In genomic region chr15:27680997-27681396, GRCm38 (mm10) we compare ENCODE assay signal across 8 mouse cellular contexts. TPM values are rescaled to one million over a fixed set of nuclear protein-coding genes. Genes with fewer than 3 reads are reported as not detected.
DNase-seq lines count a peak whose midpoint lies in the region; ATAC-seq and TF ChIP-seq lines count a peak whose summit lies in the region.

No protein-coding gene starts in this region.

- TF ChIP-seq CTCF in lung, adult 2 months (IDR thresholded peaks at IDR 0.05; ENCODE audit: insufficient read depth, low read length), result no peak

- 2% methylated on average over 28 of the region's 28 CpGs for WGBS in lung, adult 2 months
- WGBS in embryonic facial prominence, embryonic 13.5 days, result 4% methylated on average over 28 of the region's 28 CpGs
- WGBS in intestine, embryonic 14.5 days, result 3% methylated on average over 28 of the region's 28 CpGs
- WGBS in midbrain, embryonic 13.5 days, result 3% methylated on average over 28 of the region's 28 CpGs

- no peaks in the 10 kb centered on the region; the same call in 1 of the 2 replicates for H3K4me1 ChIP-seq in lung, adult 2 months (ENCODE audit: control insufficient read depth, insufficient read depth, low read length)
- peaks cover 29% of the 10 kb centered on the region for H3K4me1 ChIP-seq in embryonic facial prominence, embryonic 13.5 days
- H3K4me1 ChIP-seq in intestine, embryonic 14.5 days (replicated peaks; ENCODE audit: control insufficient read depth, insufficient read depth, low read length), result peaks cover 9% of the 10 kb centered on the region; the same call in 1 of the 2 replicates
- H3K4me1 ChIP-seq in midbrain, embryonic 13.5 days (replicated peaks), result peaks cover 19% of the 10 kb centered on the region

- no peak overlapping the region; the same call in 1 of the 2 replicates for H3K27ac ChIP-seq in embryonic facial prominence, embryonic 13.5 days
- H3K27ac ChIP-seq in intestine, embryonic 14.5 days (ENCODE audit: low read depth), result no peak overlapping the region
- no peak overlapping the region for H3K27ac ChIP-seq in midbrain, embryonic 13.5 days

- peak overlapping the region; percentile 59 for H3K4me3 ChIP-seq in lung, adult 2 months (replicated peaks; ENCODE audit: extremely low read depth, low read depth, low read length)
- H3K4me3 ChIP-seq in embryonic facial prominence, embryonic 13.5 days, result peak overlapping the region; percentile 69
- H3K4me3 ChIP-seq in intestine, embryonic 14.5 days (ENCODE audit: low read depth, low read length), result peak overlapping the region; percentile 65
- H3K4me3 ChIP-seq in midbrain, embryonic 13.5 days (replicated peaks), result peak overlapping the region; percentile 64

- peak; percentile 27 for ATAC-seq in embryonic facial prominence, embryonic 13.5 days (ENCODE audit: insufficient number of reproducible peaks, insufficient read depth, low FRiP score, low TSS enrichment, low read depth)
- ATAC-seq in intestine, embryonic 14.5 days (replicated peaks; ENCODE audit: low FRiP score, low TSS enrichment, low read depth), result no peak; the same call in none of the 2 replicates
- ATAC-seq in midbrain, embryonic 13.5 days, result no peak

- H3K36me3 ChIP-seq in embryonic facial prominence, embryonic 13.5 days, result no peaks in the 10 kb centered on the region
- no peaks in the 10 kb centered on the region for H3K36me3 ChIP-seq in intestine, embryonic 14.5 days (ENCODE audit: control insufficient read depth, insufficient read depth, low read length)
- no peaks in the 10 kb centered on the region for H3K36me3 ChIP-seq in midbrain, embryonic 13.5 days

- H3K9ac ChIP-seq in embryonic facial prominence, embryonic 13.5 days, result peak overlapping the region; percentile 79
- peak overlapping the region; percentile 58 for H3K9ac ChIP-seq in intestine, embryonic 14.5 days (ENCODE audit: low read length)
- peak overlapping the region; percentile 75 for H3K9ac ChIP-seq in midbrain, embryonic 13.5 days (replicated peaks)

- H3K9me3 ChIP-seq in embryonic facial prominence, embryonic 13.5 days, result no peaks in the 10 kb centered on the region
- no peaks in the 10 kb centered on the region for H3K9me3 ChIP-seq in intestine, embryonic 14.5 days (ENCODE audit: control insufficient read depth, low read length)
- H3K9me3 ChIP-seq in midbrain, embryonic 13.5 days, result no peaks in the 10 kb centered on the region

- H3K27me3 ChIP-seq in embryonic facial prominence, embryonic 13.5 days, result no peaks in the 10 kb centered on the region
- no peaks in the 10 kb centered on the region for H3K27me3 ChIP-seq in intestine, embryonic 14.5 days (replicated peaks; ENCODE audit: control insufficient read depth, insufficient read depth, low read length)
- peaks cover 30% of the 10 kb centered on the region for H3K27me3 ChIP-seq in midbrain, embryonic 13.5 days

- TF ChIP-seq POLR2A in lung, adult 2 months (IDR thresholded peaks at IDR 0.05; ENCODE audit: borderline replicate concordance, extremely low read depth, low read depth, low read length), result no peak

- no peak for DNase-seq in lung, adult 2 months
- no peak for DNase-seq in lung, postnatal 25 days (ENCODE audit: low spot score)
- DNase-seq in intestine, embryonic 14.5 days (ENCODE audit: low spot score), result no peak
- no peak for DNase-seq in right cerebral cortex, adult 2 months (ENCODE audit: low spot score in 2 of 2)
- DNase-seq in c-Kit-positive CD71-positive TER-119-positive erythroid progenitor cells, embryonic 14.5 days (ENCODE audit: low spot score), result no peak
- DNase-seq in frontal cortex, postnatal 36 days (ENCODE audit: low spot score in 2 of 2), result no peak

- H3K4me2 ChIP-seq in embryonic facial prominence, embryonic 13.5 days, result peak overlapping the region; percentile 86
- H3K4me2 ChIP-seq in intestine, embryonic 14.5 days (ENCODE audit: low read length), result peak overlapping the region; percentile 91
- H3K4me2 ChIP-seq in midbrain, embryonic 13.5 days (replicated peaks), result peak overlapping the region; percentile 84

RNA-seq across cellular contexts. Expression of gene Otulinl, which starts 0.4 kb away (rescaled TPM):
- 7.5 and 9.9 TPM in 2 replicates for polyA plus RNA-seq in lung, adult 2 months (2012; rRNA removed)
- 19.8 and 27.0 TPM in 2 replicates for polyA plus RNA-seq in embryonic facial prominence, embryonic 13.5 days (2015; fragmentation: Nextera tagmentation; extraction: Ambion mirVana)
- 7.4 and 10.4 TPM in 2 replicates for polyA plus RNA-seq in intestine, embryonic 14.5 days (2014; fragmentation: Nextera tagmentation; extraction: Ambion mirVana)
- 6.5 and 8.2 TPM in 2 replicates for polyA plus RNA-seq in midbrain, embryonic 13.5 days (2015; fragmentation: Nextera tagmentation; extraction: Ambion mirVana)

RNA-seq across cellular contexts. Expression of gene Otulin, which starts 50.5 kb away (rescaled TPM):
- polyA plus RNA-seq in lung, adult 2 months (2012; rRNA removed), result 16.4 and 23.7 TPM in 2 replicates
- 29.1 and 30.7 TPM in 2 replicates for polyA plus RNA-seq in embryonic facial prominence, embryonic 13.5 days (2015; fragmentation: Nextera tagmentation; extraction: Ambion mirVana)
- polyA plus RNA-seq in intestine, embryonic 14.5 days (2014; fragmentation: Nextera tagmentation; extraction: Ambion mirVana), result 36.4 and 46.1 TPM in 2 replicates
- 20.4 and 24.3 TPM in 2 replicates for polyA plus RNA-seq in midbrain, embryonic 13.5 days (2015; fragmentation: Nextera tagmentation; extraction: Ambion mirVana)
